Mouse (Mus musculus) forebrain, embryonic 16.5 days (tissue): ENCODE results near the gene Nudt8. TPM values are rescaled to one million over a fixed set of nuclear protein-coding genes. Genes with fewer than 3 reads are reported as not detected.
"Not testable (repeated sequence)": the region's sequence is repeated elsewhere in the genome, so short reads cannot be mapped to it uniquely, and the experiment has no call there.

Experiments used
- ATAC-seq: fragments of 200-750 bp; cut with Nextera tagmentation; 2 replicates; pipeline ENCODE4 v1.8.0; 2017; ENCODE audit warnings: mild to moderate bottlenecking, moderate library complexity
- H3K27ac ChIP-seq: fragments of 300-500 bp; sonication (generic); 2 replicates; pipeline ENCODE4 v1.5.1; 2014; ENCODE audit warnings: low read length, control low read depth
- H3K27me3 ChIP-seq: fragments of 300-500 bp; sonication (generic); replicated peaks from 2 replicates; pipeline ENCODE4 v1.6.1; 2014; ENCODE audit warnings: low read length; ENCODE audit not compliant: control insufficient read depth, insufficient read depth
- H3K36me3 ChIP-seq: fragments of 300-500 bp; sonication (generic); 2 replicates; pipeline ENCODE4 v1.6.1; 2014; ENCODE audit not compliant: control insufficient read depth, insufficient read depth
- H3K4me1 ChIP-seq: fragments of 300-500 bp; sonication (generic); replicated peaks from 2 replicates; pipeline ENCODE4 v1.6.1; 2014; ENCODE audit warnings: low read length; ENCODE audit not compliant: control insufficient read depth, insufficient read depth
- H3K4me2 ChIP-seq: fragments of 300-500 bp; sonication (generic); 2 replicates; pipeline ENCODE4 v1.6.1; 2014; ENCODE audit warnings: mild to moderate bottlenecking, low read length, control low read depth
- H3K4me3 ChIP-seq: fragments of 300-500 bp; sonication (generic); replicated peaks from 2 replicates; pipeline ENCODE4 v1.5.1; 2014; ENCODE audit warnings: mild to moderate bottlenecking, low read length, control low read depth
- H3K9ac ChIP-seq: fragments of 300-500 bp; sonication (generic); replicated peaks from 2 replicates; pipeline ENCODE4 v1.6.1; 2014; ENCODE audit warnings: low read depth, low read length, control low read depth
- H3K9me3 ChIP-seq: fragments of 300-500 bp; sonication (generic); 2 replicates; pipeline ENCODE4 v1.6.1; 2016; ENCODE audit warnings: low read length; ENCODE audit not compliant: control insufficient read depth
- WGBS: fragments of 180-500 bp; shearing (Covaris S2); extraction: QIAGEN DNeasy Blood & Tissue Kit; methylation state at CpG from one replicate; pipeline ENCODE4 v1.1.7; 2014; 5-methylcytosine and 5-hydroxymethylcytosine counted together
- polyA plus RNA-seq: library from polyadenylated mRNA; unstranded; fragments of >200 nt; fragmentation: Nextera tagmentation; extraction: Ambion mirVana; gene quantifications from 2 replicates; pipeline ENCODE4 v1.2.1, GENCODE M21; 2015

The Nudt8 gene
- polyA plus RNA-seq, 1 experiment from 2014 or later, result 42.1 TPM

DNA sequence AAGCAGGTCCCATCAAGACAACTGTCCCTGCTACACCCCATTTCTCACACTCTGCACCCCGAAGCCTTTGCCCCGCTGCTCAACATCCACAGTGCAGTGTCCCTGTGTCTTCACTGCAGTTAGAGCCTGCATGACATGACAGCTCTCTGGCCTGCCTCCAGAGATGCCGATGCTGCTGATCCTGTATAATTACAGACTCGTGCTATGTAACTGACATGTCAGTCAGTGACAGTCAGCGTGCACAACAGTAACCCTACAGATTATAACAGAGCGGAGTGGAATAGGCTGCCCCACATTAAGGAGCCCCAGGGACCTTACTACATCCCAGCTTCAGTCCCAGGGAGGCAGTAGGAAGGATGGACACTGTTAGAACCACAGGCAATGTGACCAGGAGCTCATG, 38.6 kb upstream of the Nudt8 start:
- not testable (repeated sequence) for H3K4me1 ChIP-seq, H3K36me3 ChIP-seq, H3K4me3 ChIP-seq, H3K4me2 ChIP-seq, H3K9ac ChIP-seq, H3K27ac ChIP-seq, H3K27me3 ChIP-seq, H3K9me3 ChIP-seq
- 51% methylated on average over 6 of the region's 6 CpGs for WGBS
- ATAC-seq, result peak; percentile 77

DNA sequence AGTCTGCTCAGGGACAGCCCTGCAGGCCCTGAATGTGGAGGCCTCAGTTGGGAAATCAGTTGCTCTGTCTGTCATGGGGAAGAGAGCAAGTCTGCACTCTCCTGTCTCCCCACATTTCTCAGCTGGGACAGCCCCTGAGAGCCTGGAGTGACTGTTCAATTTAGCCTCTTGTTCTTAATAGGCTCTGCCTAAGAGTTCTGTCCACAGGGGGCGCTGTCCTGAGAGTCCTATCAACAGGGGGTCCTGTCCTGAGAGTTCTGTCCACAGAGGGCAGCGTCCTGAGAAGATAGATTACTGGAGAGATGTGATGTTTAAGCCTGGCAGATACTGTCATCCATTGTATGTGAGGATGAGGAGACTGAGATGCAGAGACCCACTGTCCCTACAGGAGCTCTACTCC, 37.9 kb upstream of the Nudt8 start:
- H3K4me3 ChIP-seq, result no peak overlapping the region
- H3K4me1 ChIP-seq, result no peaks in the 10 kb centered on the region
- no peak overlapping the region for H3K4me2 ChIP-seq
- H3K9me3 ChIP-seq, result no peaks in the 10 kb centered on the region
- 13% methylated on average over 2 of the region's 2 CpGs for WGBS
- no peak for ATAC-seq
- H3K9ac ChIP-seq, result no peak overlapping the region
- no peak overlapping the region for H3K27ac ChIP-seq
- no peaks in the 10 kb centered on the region for H3K27me3 ChIP-seq
- no peaks in the 10 kb centered on the region for H3K36me3 ChIP-seq

DNA sequence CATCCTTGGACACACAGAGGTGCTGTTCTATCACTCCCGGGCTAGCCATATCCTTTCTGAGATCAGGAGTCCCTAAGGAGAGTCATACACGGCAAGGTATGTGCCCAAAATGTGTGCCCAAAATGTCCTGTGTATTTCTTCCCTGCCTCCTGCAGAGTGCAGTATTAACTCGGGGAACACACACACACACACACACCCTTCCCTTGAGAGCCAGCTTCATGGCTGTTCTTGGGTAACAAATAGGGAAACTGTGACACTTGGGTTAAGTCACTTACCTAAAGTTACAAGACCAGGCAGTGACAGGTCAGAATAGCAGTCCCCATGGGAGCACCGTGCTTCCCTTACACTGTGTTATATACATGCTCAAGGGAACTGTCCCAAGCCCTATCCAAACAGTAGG, 36.4 kb upstream of the Nudt8 start:
- Histone ChIP-seq H3K9me3 (no peaks in the 10 kb centered on the region), H3K9ac (no peak overlapping the region), H3K36me3 (no peaks in the 10 kb centered on the region), H3K4me3 (no peak overlapping the region), H3K27ac (no peak overlapping the region), H3K4me1 (no peaks in the 10 kb centered on the region), H3K4me2 (no peak overlapping the region), H3K27me3 (no peaks in the 10 kb centered on the region)
- 76% methylated on average over 4 of the region's 4 CpGs for WGBS
- no peak for ATAC-seq

DNA sequence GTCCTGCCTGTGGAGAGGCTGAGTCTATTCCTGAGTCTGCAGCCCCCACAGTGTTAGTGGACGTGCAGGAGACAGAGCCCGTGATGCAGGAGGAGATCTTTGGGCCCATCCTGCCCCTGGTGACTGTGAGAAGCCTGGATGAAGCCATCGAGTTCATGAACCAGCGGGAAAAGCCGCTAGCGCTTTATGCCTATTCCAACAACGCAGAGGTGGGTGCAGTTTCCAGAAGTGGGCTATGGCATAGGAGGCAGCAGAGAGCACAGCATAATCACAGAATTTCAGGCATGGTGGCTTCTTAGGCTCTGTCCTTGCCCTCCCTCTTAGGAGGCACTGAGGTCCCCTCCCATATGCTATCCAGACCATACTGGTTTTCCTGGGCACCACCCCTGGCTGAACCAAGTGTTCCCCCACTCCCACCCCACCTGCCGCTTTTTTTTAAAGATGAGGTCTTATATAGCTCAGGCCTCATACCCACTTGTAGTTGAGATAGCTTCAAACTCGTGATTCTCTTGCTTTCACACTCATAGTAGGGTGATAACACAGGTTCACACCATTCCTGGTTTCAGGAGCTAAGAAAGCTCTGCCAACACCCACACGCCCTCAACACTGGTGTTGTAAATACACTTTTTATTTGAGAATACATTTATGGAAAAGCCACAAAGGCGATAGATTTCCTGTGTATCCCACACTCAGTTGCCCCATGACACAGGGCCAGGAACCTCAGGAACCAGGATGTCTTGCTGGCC, 33.9 kb upstream of the Nudt8 start:
- Histone ChIP-seq H3K4me3 (no peak overlapping the region), H3K36me3 (no peaks in the 10 kb centered on the region), H3K27ac (no peak overlapping the region), H3K9me3 (no peaks in the 10 kb centered on the region), H3K4me2 (no peak overlapping the region), H3K9ac (no peak overlapping the region), H3K4me1 (no peaks in the 10 kb centered on the region), H3K27me3 (no peaks in the 10 kb centered on the region)
- ATAC-seq, result no peak
- 63% methylated on average over 11 of the region's 11 CpGs for WGBS

DNA sequence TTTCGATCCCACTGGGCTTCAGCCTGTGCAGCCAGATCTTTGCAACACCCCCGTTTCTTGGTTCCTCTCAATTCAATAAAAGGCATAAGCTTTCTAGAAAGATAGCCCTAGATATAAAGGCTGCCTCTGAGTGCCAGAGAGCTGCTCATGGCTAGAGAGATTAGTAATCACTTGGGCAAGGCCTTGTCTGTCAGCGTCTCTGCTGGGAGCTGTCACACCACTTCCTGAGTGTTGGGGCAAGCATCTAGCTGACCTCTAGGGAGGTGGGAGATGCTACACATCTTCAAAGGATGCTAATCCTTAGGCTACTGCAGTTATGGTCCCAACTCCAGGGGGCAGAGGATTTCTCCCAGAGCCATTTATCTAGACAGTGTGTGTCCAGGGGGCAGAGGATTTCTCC, 33.1 kb upstream of the Nudt8 start:
- Histone ChIP-seq H3K9me3 (no peaks in the 10 kb centered on the region), H3K27ac (no peak overlapping the region), H3K9ac (no peak overlapping the region), H3K36me3 (no peaks in the 10 kb centered on the region), H3K27me3 (no peaks in the 10 kb centered on the region), H3K4me1 (no peaks in the 10 kb centered on the region), H3K4me3 (no peak overlapping the region), H3K4me2 (no peak overlapping the region)
- WGBS, result 69% methylated on average over 3 of the region's 3 CpGs
- no peak for ATAC-seq

DNA sequence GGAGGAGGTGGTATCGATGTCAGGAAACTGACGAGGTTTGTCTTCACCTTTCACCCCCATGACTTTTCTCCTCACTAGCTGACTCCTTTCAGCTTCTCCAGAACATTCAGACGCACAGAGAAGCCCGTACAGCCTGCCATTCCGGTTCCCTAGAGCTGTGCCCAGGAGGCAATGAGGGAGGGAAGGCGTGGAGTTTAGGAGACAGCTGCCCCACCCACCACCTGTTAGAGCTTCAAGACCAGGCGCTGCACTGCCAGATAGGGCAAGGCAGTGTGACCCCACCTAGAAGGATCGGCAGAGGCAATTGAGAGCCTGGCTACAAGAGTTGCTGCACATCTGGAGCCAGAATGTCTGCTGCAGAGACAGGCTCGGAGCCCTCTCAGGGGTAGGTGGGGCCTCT, 28.2 kb upstream of the Nudt8 start, which contains the start of gene Aldh3b2:
TSS of gene Aldh3b2 (plus strand) at position 100 of the 400 bp plus-strand sequence.
- Histone ChIP-seq H3K27me3 (no peaks in the 10 kb centered on the region), H3K36me3 (no peaks in the 10 kb centered on the region)
- no peak for ATAC-seq

DNA sequence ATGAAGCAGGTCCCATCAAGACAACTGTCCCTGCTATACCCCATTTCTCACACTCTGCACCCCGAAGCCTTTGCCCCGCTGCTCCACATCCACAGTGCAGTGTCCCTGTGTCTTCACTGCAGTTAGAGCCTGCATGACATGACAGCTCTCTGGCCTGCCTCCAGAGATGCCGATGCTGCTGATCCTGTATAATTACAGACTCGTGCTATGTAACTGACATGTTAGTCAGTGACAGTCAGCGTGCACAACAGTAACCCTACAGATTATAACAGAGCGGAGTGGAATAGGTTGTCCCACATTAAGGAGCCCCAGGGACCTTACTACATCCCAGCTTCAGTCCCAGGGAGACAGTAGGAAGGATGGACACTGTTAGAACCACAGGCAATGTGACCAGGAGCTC, 25.8 kb upstream of the Nudt8 start:
- H3K9ac ChIP-seq, H3K4me1 ChIP-seq, H3K27me3 ChIP-seq, H3K9me3 ChIP-seq, H3K27ac ChIP-seq, H3K4me3 ChIP-seq, H3K4me2 ChIP-seq, H3K36me3 ChIP-seq: not testable (repeated sequence)
- 53% methylated on average over 6 of the region's 6 CpGs for WGBS
- ATAC-seq, result peak; percentile 68

More for the DNA sequence above, 28.2 kb upstream of the Nudt8 start, which contains the start of gene Aldh3b2:
- no peak within 1 kb of the TSS for H3K4me3 ChIP-seq
- H3K4me2 ChIP-seq, result no peak within 1 kb of the TSS
- WGBS, result 60% methylated on average over 9 of the region's 9 CpGs
- no peaks in the 10 kb centered on the region for H3K4me1 ChIP-seq
- no peak within 1 kb of the TSS for H3K9ac ChIP-seq
- no peak within 1 kb of the TSS for H3K27ac ChIP-seq
- no peaks in the 10 kb centered on the region for H3K9me3 ChIP-seq

DNA sequence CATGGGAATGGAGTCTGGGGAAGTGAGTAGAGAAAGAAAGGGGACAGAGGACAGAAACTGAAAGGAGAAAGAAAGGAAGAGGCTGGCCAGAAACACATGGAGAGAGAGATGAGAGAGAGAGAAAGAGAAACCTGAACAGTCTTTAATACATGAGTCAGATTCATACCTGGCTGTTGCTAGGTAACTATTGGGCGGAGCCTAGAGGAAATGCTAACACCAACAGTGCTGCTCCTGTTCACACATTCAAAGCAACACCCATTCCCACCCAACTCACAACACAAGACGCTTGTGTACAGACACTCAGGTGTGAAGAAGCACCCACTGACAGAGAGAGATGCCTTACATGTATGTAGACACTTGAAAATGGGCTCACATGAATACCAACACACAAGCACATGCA, 24.5 kb upstream of the Nudt8 start:
- no peak overlapping the region for H3K9ac ChIP-seq
- WGBS, result 74% methylated on average over 2 of the region's 2 CpGs
- ATAC-seq, result no peak
- H3K4me3 ChIP-seq, result no peak overlapping the region
- no peak overlapping the region for H3K27ac ChIP-seq
- H3K27me3 ChIP-seq, result no peaks in the 10 kb centered on the region
- H3K4me1 ChIP-seq, result no peaks in the 10 kb centered on the region
- H3K9me3 ChIP-seq, result no peaks in the 10 kb centered on the region
- H3K4me2 ChIP-seq, result no peak overlapping the region
- H3K36me3 ChIP-seq, result no peaks in the 10 kb centered on the region

DNA sequence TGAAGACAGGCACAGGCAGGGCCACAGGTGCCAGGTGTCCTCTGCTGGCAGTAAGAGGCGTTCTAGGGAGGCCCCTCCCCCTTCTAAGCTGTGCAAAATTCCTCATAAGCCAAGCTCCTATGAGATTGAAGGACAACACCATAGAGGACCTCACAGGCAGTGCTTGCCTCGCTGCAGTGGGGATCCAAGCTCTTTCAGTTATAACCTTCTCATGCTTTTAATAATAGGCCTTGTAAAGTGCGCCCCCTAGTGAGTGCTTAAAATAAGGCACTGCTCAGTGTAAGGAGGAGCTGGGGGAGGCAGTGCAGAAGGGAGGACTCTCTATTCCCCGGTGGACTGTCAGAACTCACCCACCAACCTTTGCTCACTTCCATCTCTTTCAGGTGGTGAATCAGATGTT, 20.1 kb upstream of the Nudt8 start:
- H3K36me3 ChIP-seq, result no peaks in the 10 kb centered on the region
- ATAC-seq, result peak; percentile 85
- H3K27ac ChIP-seq, result no peak overlapping the region
- H3K9ac ChIP-seq, result no peak overlapping the region
- no peak overlapping the region for H3K4me3 ChIP-seq
- H3K27me3 ChIP-seq, result no peaks in the 10 kb centered on the region
- no peaks in the 10 kb centered on the region for H3K9me3 ChIP-seq
- no peak overlapping the region for H3K4me2 ChIP-seq
- H3K4me1 ChIP-seq, result no peaks in the 10 kb centered on the region
- 11% methylated on average over 4 of the region's 4 CpGs for WGBS

DNA sequence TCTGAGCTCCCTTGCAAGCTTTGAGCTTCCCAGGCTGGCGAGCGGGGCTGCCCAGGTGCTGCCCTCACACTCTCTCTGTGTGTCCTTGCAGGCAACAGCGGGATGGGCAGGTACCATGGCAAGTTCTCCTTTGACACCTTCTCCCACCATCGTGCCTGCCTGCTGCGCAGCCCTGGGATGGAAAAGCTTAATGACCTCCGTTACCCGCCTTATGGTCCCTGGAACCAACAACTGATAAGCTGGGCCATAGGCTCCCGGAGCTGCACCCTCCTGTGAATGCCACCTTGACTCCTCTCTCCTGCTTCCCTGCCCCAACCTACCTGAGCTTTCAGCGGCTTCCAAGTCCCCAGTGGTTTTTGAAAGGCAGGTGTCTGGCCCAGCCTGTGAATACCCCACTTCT, 19.5 kb upstream of the Nudt8 start:
- no peaks in the 10 kb centered on the region for H3K27me3 ChIP-seq
- H3K9me3 ChIP-seq, result no peaks in the 10 kb centered on the region
- ATAC-seq, result no peak
- no peak overlapping the region for H3K4me2 ChIP-seq
- WGBS, result 83% methylated on average over 9 of the region's 9 CpGs
- no peaks in the 10 kb centered on the region for H3K4me1 ChIP-seq
- H3K4me3 ChIP-seq, result no peak overlapping the region
- no peak overlapping the region for H3K27ac ChIP-seq
- H3K9ac ChIP-seq, result no peak overlapping the region
- H3K36me3 ChIP-seq, result no peaks in the 10 kb centered on the region
